Mouse (Mus musculus): ENCODE measurements at regions not wholly inside any gene's neighbourhood (a gene's known extent, or its start where the extent isn't known, plus 50 kb on each side); places are given as distances from the start of the nearest gene placed in this dataset.
"Not testable (repeated sequence)": the region's sequence is repeated elsewhere in the genome, so short reads cannot be mapped to it uniquely, and the experiment has no call there.

DNA sequence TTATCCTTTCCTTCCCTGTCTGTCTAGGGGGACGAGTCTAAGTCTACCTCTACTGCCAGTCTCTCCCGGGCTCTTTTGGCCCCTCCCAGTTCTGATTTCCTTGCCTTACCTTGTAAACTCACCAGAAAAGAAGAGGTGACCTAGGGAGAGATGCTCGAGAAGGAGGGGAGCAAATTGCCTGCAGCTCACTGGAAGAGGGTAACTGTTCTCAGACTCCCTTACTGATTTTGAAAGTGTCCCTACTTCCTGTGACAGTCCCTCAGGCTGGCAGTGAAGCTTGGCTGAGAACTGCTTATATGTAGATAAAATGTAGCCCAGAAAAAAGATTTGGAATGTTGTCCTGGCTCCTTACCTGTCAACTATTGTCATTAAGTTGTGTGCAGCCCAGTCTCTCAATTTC, 180.6 kb upstream of the Tab2 start:
- DNase-seq (ENCODE audit: low spot score): no peak
- H3K27me3 ChIP-seq (ENCODE audit: low read depth, poor library complexity, severe bottlenecking): peaks cover 28% of the 10 kb centered on the region
- no peak overlapping the region for H3K4me3 ChIP-seq
- H3K9me3 ChIP-seq (replicated peaks): no peaks in the 10 kb centered on the region
- H3K27ac ChIP-seq (replicated peaks): no peak overlapping the region
- peaks cover 30% of the 10 kb centered on the region for H3K4me1 ChIP-seq
- WGBS: 69% methylated on average over 3 of the region's 3 CpGs
- H3K36me3 ChIP-seq: no peaks in the 10 kb centered on the region

DNA sequence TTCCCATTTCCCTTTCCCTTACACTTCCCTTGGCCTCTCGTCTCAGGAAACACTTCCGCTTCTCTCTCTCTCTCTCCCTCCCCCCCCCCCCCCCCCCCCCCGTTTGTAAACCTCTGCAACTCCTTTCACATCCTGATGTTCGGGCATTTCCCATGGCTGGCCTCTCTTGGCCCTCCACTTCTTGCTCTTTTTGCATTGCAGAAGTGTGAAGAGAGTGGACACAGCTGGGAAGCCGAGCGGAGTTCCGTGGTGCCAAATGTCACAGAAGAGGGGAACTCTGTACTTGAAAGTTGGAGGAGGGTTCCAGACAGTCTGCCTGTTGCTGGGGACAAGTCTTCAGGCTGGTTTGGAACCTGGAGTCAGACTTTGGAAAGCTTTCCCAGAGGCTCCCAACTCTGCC, 179.2 kb upstream of the Tab2 start:
- H3K36me3 ChIP-seq: no peaks in the 10 kb centered on the region
- H3K27me3 ChIP-seq (ENCODE audit: low read depth, poor library complexity, severe bottlenecking): peaks cover 33% of the 10 kb centered on the region
- H3K4me1 ChIP-seq: peaks cover 37% of the 10 kb centered on the region
- 78% methylated on average over 7 of the region's 7 CpGs for WGBS
- no peak overlapping the region for H3K4me3 ChIP-seq
- no peak for DNase-seq (ENCODE audit: low spot score)
- H3K9me3 ChIP-seq (replicated peaks): no peaks in the 10 kb centered on the region
- no peak overlapping the region for H3K27ac ChIP-seq (replicated peaks)

DNA sequence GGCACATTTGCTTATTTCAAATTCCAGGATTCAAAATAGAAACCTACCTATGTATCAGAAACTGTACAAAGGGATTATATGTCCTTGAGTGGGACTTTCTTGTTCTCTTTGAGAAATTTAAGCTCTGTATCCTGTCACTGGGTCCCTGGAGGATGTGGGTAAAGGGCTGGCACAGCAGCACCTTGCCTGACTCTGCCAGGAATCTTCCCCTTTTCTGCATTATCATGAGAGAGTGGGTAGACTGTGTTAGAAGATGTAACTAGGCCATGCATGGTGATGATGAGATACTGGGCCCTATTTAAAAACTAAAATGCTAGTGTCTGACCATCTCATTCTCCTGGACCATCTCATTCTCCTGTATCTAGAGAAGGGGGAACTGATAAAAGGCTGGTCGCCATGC, 178.4 kb upstream of the Tab2 start:
- H3K4me1 ChIP-seq: peaks cover 40% of the 10 kb centered on the region
- H3K36me3 ChIP-seq: no peaks in the 10 kb centered on the region
- peak overlapping the region; percentile 75; the same call in 1 of the 2 replicates for H3K27ac ChIP-seq (replicated peaks)
- peaks cover 30% of the 10 kb centered on the region for H3K27me3 ChIP-seq (ENCODE audit: low read depth, poor library complexity, severe bottlenecking)
- DNase-seq (ENCODE audit: low spot score): no peak
- 89% methylated on average over 1 of the region's 1 CpGs for WGBS
- no peak overlapping the region for H3K4me3 ChIP-seq
- no peaks in the 10 kb centered on the region for H3K9me3 ChIP-seq (replicated peaks)

DNA sequence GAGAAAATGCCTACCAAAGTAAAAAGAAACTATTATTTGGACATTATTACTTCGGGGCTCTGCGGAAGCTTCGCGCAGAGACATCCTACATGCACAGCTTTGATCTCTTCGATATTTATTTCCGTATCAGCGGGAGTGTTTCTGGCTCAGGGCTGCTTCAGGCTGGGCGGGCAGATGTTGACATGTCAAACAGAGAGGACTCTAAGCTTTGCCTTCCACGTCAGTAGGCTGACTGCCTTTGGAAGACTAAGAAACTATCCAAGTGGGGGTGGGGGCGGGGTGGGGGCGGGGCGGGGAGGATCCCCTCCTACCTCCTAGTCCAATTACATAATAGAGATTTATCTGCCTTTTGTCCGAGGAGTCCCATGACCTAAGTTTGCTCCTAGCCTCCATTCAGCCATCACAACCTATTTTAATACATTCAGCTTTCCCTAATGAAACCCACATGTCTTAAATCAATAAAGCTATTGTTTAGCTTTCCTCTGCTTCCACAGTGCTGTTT, 177.5 kb upstream of the Tab2 start:
- 28% methylated on average over 13 of the region's 13 CpGs for WGBS
- H3K27ac ChIP-seq (replicated peaks): peak overlapping the region; percentile 75

DNA sequence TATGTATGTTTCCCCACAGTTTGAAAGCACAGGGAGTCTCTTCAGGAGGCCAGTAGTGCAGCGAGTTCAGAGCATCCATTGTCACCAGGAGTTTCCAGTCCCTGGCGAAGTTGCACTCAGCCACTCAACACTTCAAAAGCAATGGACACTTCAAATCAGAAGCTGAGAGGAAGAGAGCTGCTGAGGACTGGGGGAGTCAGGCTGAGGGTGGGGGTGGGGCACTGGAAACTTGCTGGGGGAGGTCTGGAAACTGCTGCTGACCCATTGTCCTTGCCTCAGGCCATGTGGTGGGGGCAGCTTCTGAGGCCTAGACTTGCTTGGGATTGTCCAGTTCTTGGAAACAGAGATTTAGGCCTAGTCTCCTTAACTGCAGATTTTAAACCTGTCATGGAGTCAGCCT, 176.8 kb upstream of the Tab2 start:
- no peaks in the 10 kb centered on the region for H3K9me3 ChIP-seq (replicated peaks)
- H3K4me3 ChIP-seq: no peak overlapping the region
- H3K27ac ChIP-seq (replicated peaks): peak overlapping the region; percentile 75
- H3K4me1 ChIP-seq: peaks cover 31% of the 10 kb centered on the region
- DNase-seq (ENCODE audit: low spot score): peak; percentile 50
- H3K27me3 ChIP-seq (ENCODE audit: low read depth, poor library complexity, severe bottlenecking): peaks cover 26% of the 10 kb centered on the region
- no peaks in the 10 kb centered on the region for H3K36me3 ChIP-seq
- WGBS: 48% methylated on average over 2 of the region's 2 CpGs

More for the DNA sequence above, 177.5 kb upstream of the Tab2 start:
- peak; percentile 64 for DNase-seq (ENCODE audit: low spot score)
- H3K4me3 ChIP-seq: 0 out of 2 replicates have a peak overlapping the region, but pooled peaks have one; percentile 8
- H3K4me1 ChIP-seq: peaks cover 35% of the 10 kb centered on the region
- H3K9me3 ChIP-seq (replicated peaks): no peaks in the 10 kb centered on the region
- no peaks in the 10 kb centered on the region for H3K36me3 ChIP-seq
- H3K27me3 ChIP-seq (ENCODE audit: low read depth, poor library complexity, severe bottlenecking): peaks cover 26% of the 10 kb centered on the region

DNA sequence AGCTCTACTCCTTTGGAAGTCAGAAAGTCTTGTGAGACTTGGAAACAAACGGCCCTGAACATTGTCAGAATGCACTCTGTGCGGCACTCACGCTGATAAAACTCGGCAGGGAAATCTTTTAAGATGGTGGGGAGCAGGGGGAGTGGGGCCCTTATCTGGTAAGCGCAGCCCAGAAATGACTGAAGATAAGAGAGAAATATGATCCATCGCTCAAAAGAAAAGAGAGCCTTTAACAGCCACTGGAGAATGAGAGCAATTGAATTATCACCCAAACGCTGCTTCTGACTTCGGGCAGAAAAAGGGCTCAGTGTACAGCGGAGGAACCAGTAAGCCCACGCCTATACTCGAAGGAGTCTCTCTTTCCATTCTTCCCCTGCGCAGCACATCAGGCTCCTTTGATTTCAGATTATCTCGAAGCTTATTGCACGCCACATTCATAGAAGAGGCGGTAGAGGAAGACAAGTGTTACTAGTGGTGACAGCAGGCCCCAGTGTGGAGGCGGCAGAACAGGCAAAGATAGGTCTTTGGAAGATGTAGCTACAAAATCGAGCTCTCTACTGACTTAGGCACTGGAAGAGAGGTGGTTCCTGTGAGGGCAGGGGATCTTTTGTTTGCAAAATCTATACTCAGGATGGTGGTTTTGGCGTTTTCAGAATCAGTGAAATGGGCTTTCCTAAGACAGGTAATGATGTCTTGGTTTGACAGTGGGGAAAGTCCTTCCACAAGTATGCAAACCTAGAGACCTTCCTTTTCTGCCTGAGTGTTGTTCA, 174.6 kb upstream of the Tab2 start:
- Histone ChIP-seq H3K36me3 (no peaks in the 10 kb centered on the region), H3K4me1 (peaks cover 31% of the 10 kb centered on the region), H3K27me3 (ENCODE audit: low read depth, poor library complexity, severe bottlenecking) (peaks cover 21% of the 10 kb centered on the region), H3K27ac (replicated peaks) (no peak overlapping the region), H3K9me3 (replicated peaks) (no peaks in the 10 kb centered on the region), H3K4me3 (no peak overlapping the region)
- WGBS: 73% methylated on average over 18 of the region's 18 CpGs
- no peak for DNase-seq (ENCODE audit: low spot score)

DNA sequence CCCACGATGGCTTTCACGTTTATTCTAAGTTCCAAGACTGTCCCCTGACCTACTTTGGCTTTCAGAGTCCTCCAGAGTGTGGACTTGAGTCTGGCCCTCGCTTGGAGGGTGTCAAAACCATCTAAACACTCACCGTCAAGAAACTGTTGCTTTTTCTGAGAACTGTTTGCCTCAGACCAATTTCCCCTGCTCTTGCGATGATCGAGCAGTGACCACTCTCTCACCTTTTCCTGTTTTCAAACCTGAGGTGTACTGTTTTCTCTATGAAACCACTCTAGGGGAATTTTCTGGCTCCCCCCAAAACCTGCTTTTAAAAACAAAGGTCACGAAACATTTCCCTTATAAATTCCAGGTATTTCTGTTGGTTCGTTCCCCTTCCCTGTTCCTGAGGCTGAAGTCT, 174.0 kb upstream of the Tab2 start:
- H3K36me3 ChIP-seq: no peaks in the 10 kb centered on the region
- no peaks in the 10 kb centered on the region for H3K9me3 ChIP-seq (replicated peaks)
- no peak overlapping the region for H3K4me3 ChIP-seq
- DNase-seq (ENCODE audit: low spot score): no peak
- peaks cover 32% of the 10 kb centered on the region for H3K4me1 ChIP-seq
- peaks cover 15% of the 10 kb centered on the region for H3K27me3 ChIP-seq (ENCODE audit: low read depth, poor library complexity, severe bottlenecking)
- H3K27ac ChIP-seq (replicated peaks): no peak overlapping the region
- 78% methylated on average over 8 of the region's 8 CpGs for WGBS

DNA sequence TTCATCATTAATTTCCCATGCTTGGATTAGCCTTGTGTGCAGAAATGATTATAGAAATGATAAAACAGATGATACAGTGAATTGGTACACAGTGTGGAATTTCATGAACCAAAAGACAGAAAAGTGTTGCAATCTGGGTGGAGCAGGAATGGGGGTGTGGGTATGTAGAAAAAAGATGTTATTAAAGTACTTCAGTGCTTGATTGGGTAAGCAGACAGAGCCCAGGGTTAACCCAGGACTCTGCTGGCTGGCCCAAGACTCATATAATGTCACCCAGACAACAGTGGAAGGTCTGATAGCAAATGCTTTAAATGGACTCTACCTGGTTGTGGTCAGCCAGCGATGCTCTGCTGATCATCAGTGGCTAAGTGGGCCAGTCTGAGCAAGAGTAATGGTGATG, 168.1 kb upstream of the Tab2 start:
- H3K27ac ChIP-seq (replicated peaks): no peak overlapping the region
- H3K9me3 ChIP-seq (replicated peaks): no peaks in the 10 kb centered on the region
- no peaks in the 10 kb centered on the region for H3K36me3 ChIP-seq
- no peak for DNase-seq (ENCODE audit: low spot score)
- H3K4me1 ChIP-seq: peaks cover 5% of the 10 kb centered on the region
- WGBS: 90% methylated on average over 1 of the region's 1 CpGs
- no peak overlapping the region for H3K4me3 ChIP-seq
- no peaks in the 10 kb centered on the region for H3K27me3 ChIP-seq (ENCODE audit: low read depth, poor library complexity, severe bottlenecking)

DNA sequence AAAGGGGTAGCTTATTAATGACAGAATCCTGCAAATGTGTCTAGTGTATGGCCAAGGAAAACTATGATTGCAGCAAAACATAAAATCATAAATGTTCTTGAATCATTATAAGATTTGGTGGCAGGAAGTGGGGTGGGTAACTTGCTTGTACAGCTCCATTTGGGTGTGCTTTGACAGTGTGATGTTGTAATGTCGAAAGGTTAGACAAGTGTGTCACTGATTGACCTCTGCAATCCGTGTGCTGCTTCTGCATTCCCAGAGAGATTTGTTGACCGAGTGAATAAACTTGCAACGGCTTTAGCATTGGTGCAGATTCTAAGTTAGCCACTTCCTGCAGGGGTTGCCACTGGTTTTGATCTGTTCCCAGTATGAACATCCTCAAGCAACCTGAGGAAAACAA, 165.9 kb upstream of the Tab2 start:
- H3K4me3 ChIP-seq: no peak overlapping the region
- no peaks in the 10 kb centered on the region for H3K27me3 ChIP-seq (ENCODE audit: low read depth, poor library complexity, severe bottlenecking)
- peaks cover 5% of the 10 kb centered on the region for H3K4me1 ChIP-seq
- no peak for DNase-seq (ENCODE audit: low spot score)
- H3K27ac ChIP-seq (replicated peaks): no peak overlapping the region
- H3K9me3 ChIP-seq (replicated peaks): no peaks in the 10 kb centered on the region
- 61% methylated on average over 4 of the region's 4 CpGs for WGBS
- no peaks in the 10 kb centered on the region for H3K36me3 ChIP-seq

DNA sequence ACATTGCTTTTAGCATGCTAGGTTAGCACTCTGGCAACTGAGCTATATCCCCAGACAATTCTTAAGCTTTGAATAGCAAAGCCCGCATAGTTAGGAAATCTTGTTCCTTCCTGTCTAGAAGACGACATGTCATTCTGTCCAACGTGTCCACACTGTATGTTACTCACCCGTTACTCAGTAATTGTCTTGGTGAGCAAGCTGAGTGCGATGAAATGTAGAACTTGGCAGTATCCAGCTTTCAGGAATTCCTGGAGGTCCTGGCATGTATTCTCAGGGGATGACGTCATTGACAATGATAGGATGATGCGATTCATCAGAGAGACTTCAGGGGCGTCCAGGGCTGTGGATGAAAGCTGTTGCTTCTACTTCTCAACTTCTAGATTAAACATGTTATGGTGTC, 160.8 kb upstream of the Tab2 start:
- Histone ChIP-seq H3K4me3 (no peak overlapping the region), H3K9me3 (replicated peaks) (no peaks in the 10 kb centered on the region), H3K4me1 (no peaks in the 10 kb centered on the region), H3K27ac (replicated peaks) (no peak overlapping the region), H3K27me3 (ENCODE audit: low read depth, poor library complexity, severe bottlenecking) (no peaks in the 10 kb centered on the region), H3K36me3 (no peaks in the 10 kb centered on the region)
- 91% methylated on average over 8 of the region's 8 CpGs for WGBS
- no peak for DNase-seq (ENCODE audit: low spot score)

DNA sequence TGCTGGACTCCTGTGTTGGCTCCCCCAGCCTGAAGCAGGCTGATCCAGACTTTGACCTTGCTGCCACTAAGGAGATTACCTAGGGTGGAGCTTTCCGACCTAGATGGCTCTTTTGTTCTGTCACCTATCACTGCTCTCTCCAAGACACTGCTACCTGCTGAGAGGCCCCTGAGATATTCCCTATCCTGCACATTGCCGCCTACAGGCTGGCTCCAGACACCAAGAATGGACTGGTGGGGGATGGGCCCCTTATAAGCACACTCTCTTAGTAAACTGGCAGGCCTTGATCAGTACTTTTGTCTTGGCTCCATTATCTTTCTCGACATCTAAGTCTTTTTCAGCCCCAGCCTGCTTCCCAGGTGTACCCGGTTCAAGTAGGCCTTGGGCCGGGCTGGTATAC, 158.9 kb upstream of the Tab2 start:
- not testable (repeated sequence) for H3K4me3 ChIP-seq; H3K27ac ChIP-seq (replicated peaks); H3K9me3 ChIP-seq (replicated peaks); H3K27me3 ChIP-seq (ENCODE audit: low read depth, poor library complexity, severe bottlenecking); DNase-seq (ENCODE audit: low spot score); H3K36me3 ChIP-seq; H3K4me1 ChIP-seq
- 57% methylated on average over 5 of the region's 5 CpGs for WGBS

DNA sequence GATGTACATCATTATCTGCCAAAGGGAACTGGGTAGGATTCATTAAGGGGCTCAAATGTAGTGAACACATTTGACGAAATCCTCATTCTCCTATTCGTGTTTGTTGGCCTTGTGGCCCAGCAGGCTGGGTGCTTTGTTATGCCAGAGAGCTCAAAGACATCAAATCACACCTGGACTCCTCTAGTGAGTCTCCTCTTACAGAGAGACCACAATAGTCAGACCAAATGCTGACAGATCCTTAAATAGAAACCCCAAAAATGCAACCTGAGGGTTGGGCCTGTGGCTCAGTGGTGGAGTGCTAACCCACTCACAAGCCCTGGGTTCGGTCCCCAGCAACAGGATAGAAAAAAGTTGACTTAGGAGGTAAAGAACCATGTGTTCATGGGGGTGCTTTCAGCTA, 158.5 kb upstream of the Tab2 start:
- no peak for DNase-seq (ENCODE audit: low spot score)
- no peaks in the 10 kb centered on the region for H3K36me3 ChIP-seq
- no peaks in the 10 kb centered on the region for H3K4me1 ChIP-seq
- no peak overlapping the region for H3K27ac ChIP-seq (replicated peaks)
- no peaks in the 10 kb centered on the region for H3K27me3 ChIP-seq (ENCODE audit: low read depth, poor library complexity, severe bottlenecking)
- no peaks in the 10 kb centered on the region for H3K9me3 ChIP-seq (replicated peaks)
- WGBS: 53% methylated on average over 3 of the region's 3 CpGs
- H3K4me3 ChIP-seq: no peak overlapping the region

DNA sequence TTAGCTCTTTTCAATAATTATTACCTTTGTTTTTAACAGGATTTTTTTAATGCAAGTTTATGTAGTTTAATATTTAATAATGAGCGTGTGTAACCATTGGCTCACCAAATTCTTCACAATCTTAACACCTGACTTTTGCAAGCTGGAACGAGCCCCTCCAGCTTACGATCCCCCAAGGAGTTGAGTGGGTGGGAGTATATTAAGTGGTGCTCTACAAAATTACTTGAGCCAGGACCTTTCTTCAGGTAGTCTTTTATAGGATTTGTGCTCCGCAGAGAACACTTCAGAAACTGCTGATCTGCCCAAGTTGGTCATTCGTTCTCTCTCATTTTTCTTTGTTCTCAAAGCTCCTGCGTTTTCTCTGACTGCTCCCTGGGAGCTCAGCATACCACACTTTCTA, 144.5 kb upstream of the Tab2 start:
- Histone ChIP-seq H3K4me3 (no peak overlapping the region), H3K27ac (replicated peaks) (no peak overlapping the region), H3K9me3 (replicated peaks) (0 out of 2 replicates have a peak, but pooled peaks cover 6% of the 10 kb centered on the region), H3K36me3 (no peaks in the 10 kb centered on the region), H3K27me3 (ENCODE audit: low read depth, poor library complexity, severe bottlenecking) (no peaks in the 10 kb centered on the region), H3K4me1 (peaks cover 12% of the 10 kb centered on the region)
- WGBS: 91% methylated on average over 6 of the region's 6 CpGs
- DNase-seq (ENCODE audit: low spot score): no peak

Data from midbrain, embryonic 10.5 days (tissue).